Mouse (Mus musculus): ENCODE data around the gene Phf21a.

DNA sequence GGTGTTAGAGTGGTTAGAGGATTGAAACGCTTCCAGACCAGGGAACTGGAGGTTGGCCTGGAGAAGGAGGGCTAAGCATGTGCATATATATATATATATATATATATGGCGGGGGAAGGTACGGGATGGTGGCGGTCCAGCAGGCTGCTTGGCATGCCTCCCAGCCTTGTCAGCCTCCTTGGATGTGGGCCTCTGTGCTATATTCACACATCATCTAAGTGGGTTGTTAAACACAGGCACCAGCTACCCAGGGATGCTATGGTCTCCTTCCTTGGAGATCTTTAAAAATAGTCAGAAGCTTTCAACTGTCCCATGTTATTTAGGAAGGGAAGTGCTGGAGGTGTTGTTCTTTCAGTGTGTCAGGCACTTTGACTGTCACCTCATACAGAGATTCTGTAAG is 3.1 kb upstream of the Phf21a start:
- TF ChIP-seq POLR2A (IDR thresholded peaks at IDR 0.05; ENCODE audit: low read depth, low read length) (no peak), CTCF (IDR thresholded peaks at IDR 0.05; ENCODE audit: extremely low read depth, insufficient read depth, insufficient read length, insufficient replicate concordance) (no peak)

Measured in spleen, adult 2 months (tissue).